Mouse (Mus musculus) embryonic fibroblast, embryonic 13.5 days (primary cell): Measurements from ENCODE around the gene BC016579.

ENCODE experiments used
- CTCF ChIP-seq: IDR thresholded peaks from 2 replicates; pipeline ENCODE4 v1.5.1; 2011; ENCODE audit warnings: mild to moderate bottlenecking, control low read depth, low read length, moderate library complexity, borderline replicate concordance; ENCODE audit not compliant: insufficient read depth
- POLR2A ChIP-seq: IDR thresholded peaks from 2 replicates; pipeline ENCODE4 v1.6.1; 2011; ENCODE audit warnings: low read depth, mild to moderate bottlenecking, control low read depth, low read length, moderate library complexity

DNA sequence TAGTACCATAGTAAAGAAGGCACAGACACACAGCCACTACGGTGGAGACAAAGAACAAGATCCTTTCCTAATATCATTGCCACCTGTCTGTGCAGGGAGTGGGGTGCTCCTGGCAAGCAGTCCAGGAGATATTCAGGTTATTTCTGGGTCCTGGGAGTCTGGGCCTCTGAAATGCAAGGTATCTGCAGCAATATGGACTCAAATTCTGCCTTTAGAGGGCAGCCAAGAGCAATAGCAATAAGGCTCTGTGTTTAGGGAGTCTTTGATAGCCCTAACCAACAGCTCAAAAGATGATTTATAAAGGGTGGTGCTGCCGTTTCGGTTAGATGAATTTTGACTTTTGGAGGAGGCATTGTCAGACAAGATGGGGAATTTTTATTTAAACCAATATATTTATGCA, 44.6 kb downstream of the BC016579 start:
- TF ChIP-seq POLR2A: no peak
- TF ChIP-seq CTCF: no peak
